ENCODE assay signal across 13 mouse cellular contexts in the genomic region with DNA sequence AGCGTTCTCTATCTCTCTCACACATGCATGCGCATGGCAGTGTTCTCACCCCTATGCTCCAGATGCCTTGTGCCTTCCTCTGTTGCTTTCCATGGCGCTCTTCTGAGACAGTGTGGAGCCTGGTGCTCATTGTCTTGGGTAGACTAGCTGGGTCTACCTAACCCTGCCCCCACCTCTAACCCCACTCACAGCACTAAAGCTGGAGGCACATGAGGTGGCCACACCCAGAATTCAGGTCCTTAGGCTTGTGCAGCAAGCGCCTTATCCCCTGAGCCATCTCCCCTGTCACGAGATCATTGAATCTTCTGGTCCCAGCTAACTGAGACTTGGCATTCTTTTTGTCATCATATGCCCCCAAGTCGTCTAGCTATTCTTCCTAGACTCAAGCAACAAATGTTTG. TPM values are rescaled to one million over a fixed set of nuclear protein-coding genes. Genes with fewer than 3 reads are reported as not detected.
"Had no signal": no experiment of that assay in that cellular context is flagged by ENCODE, and none has a peak within 500 bp of the region (broad histone marks: within the 10 kb centered on the region; RNA-seq: fewer than 3 reads in every experiment).

No protein-coding gene starts in this region.

- H3K27me3 ChIP-seq: limb, embryonic 12.5 days; liver, embryonic 15.5 days; neural tube, embryonic 12.5 days; stomach, embryonic 15.5 days had no signal

- ATAC-seq: lung, postnatal 0 days had no signal

- H3K9ac ChIP-seq: limb, embryonic 12.5 days; liver, embryonic 15.5 days; neural tube, embryonic 12.5 days; stomach, embryonic 15.5 days had no signal

- H3K36me3 ChIP-seq: limb, embryonic 12.5 days; liver, embryonic 15.5 days; midbrain, embryonic 10.5 days; neural tube, embryonic 12.5 days; stomach, embryonic 15.5 days had no signal

- H3K9me3 ChIP-seq: limb, embryonic 12.5 days; liver, embryonic 15.5 days; midbrain, embryonic 10.5 days; neural tube, embryonic 12.5 days; stomach, embryonic 15.5 days had no signal

- H3K27ac ChIP-seq: kidney, postnatal 0 days; limb, embryonic 12.5 days; liver, embryonic 15.5 days; midbrain, embryonic 10.5 days; neural tube, embryonic 12.5 days; stomach, embryonic 15.5 days had no signal

- H3K4me1 ChIP-seq: limb, embryonic 12.5 days; liver, embryonic 15.5 days; midbrain, embryonic 10.5 days had no signal

- H3K4me3 ChIP-seq: limb, embryonic 12.5 days; liver, embryonic 15.5 days; midbrain, embryonic 10.5 days; neural tube, embryonic 12.5 days; stomach, embryonic 15.5 days had no signal

- H3K4me2 ChIP-seq: limb, embryonic 12.5 days; liver, embryonic 15.5 days; neural tube, embryonic 12.5 days; stomach, embryonic 15.5 days had no signal

- DNase-seq: lung, adult 2 months; lung, postnatal 36 days; midbrain, embryonic 14.5 days; thymus, postnatal 36 days had no signal

RNA-seq across cellular contexts. Expression of gene Fam198b, which starts 17.0 kb away (rescaled TPM):
- total RNA-seq: monocyte, adult 5-6 weeks; neutrophil, adult 5-6 weeks had no signal

RNA-seq across cellular contexts. Expression of gene Tmem144, which starts 48.7 kb away (rescaled TPM):
- total RNA-seq: monocyte, adult 5-6 weeks had no signal
